Mouse (Mus musculus) megakaryocyte progenitor cell, adult 5-6 weeks (primary cell): ENCODE measurements around the gene Pecr. TPM values are rescaled to one million over a fixed set of nuclear protein-coding genes. Genes with fewer than 3 reads are reported as not detected.
A peak's percentile ranks its signal among the peaks of the same experiment; 100 is the strongest.
"Not testable (repeated sequence)": the region's sequence is repeated elsewhere in the genome, so short reads cannot be mapped to it uniquely, and the experiment has no call there.

ENCODE experiments used
- ATAC-seq: replicated peaks from 2 replicates; pipeline ENCODE4 v1.8.0; 2016; ENCODE audit warnings: mild to moderate bottlenecking, moderate TSS enrichment, inconsistent platforms; ENCODE audit not compliant: poor library complexity
- total RNA-seq, 2 experiments: library from RNA; stranded (forward) in 1 of 2; stranded (reverse) in 1 of 2; fragments of 157-497, 149-512 nt in 1 of 2; fragments of 200-1000 nt in 1 of 2; gene quantifications; 2 replicates each; pipeline versions ENCODE4 v1.2.3 to v1.2.4; 2015 to 2017

Gene Pecr
- total RNA-seq, 2 experiments from 2014 or later = 13.3 to 24.3 TPM

DNA sequence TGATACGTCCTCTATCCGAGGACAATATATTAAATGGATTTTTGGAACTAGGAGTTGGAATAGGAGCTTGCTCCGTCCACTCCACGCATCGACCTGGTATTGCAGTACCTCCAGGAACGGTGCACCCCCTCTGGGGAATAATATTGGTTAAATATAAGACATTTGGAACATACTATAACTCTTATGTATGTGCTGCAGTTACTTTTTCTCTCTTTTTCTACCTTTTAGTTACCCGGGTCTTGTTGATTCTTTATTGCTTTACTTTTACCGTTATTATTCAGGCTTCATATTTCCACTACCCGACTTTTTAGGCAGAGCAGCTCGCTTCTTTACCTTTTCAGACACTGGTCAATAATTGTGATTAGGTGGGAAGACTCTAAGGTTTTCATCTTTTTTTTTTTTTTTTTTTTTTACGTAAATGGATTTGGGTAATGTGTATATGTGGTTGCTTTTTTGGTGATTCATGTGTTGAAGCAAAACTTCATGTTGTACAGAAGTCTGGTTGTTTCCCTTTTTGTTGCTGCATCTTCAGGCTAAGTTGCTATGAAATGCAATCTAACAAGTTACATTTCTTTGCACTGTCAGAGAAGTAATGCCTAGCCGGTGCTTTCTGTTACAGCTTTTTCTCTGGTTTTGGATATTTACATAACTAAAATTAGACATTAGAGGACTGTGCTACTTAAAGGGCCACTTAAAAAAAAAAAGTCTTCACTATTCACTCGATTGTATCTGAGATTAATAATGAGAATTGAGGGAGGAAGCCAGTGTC lies 46.9 kb downstream of the Pecr start:
- ATAC-seq = peak; percentile 51

DNA sequence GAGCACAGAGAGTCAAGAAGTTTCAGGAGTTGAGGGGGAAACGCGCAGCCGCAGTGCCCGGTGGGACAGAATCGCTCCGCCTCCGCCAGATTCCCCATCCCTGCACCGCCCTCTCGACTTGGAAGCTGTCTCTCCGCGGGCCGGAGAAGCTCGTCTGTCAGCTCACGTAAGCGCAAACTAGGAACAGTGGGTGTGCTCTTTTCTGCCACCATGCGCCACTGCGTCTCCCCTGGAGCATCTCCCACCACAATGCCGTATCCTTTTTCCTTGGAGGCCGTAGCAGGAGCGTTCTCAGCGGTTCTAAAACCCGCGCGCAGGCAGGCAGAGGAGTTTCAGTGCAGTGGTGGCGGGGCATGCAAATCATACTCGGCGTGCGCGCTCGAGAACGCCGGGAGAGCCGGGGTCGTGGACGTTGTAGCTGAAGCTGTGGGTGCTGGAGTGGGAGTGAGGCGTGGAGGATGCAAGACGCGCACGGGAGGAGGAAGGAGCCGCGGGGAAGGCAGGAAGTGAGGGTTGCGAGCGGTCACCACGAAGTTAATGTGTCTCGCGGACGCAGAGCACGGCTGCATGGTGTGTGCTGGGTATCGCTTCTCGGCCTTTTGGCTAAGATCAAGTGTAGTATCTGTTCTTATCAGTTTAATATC lies 47.6 kb downstream of the Pecr start:
- peak; percentile 85 for ATAC-seq

DNA sequence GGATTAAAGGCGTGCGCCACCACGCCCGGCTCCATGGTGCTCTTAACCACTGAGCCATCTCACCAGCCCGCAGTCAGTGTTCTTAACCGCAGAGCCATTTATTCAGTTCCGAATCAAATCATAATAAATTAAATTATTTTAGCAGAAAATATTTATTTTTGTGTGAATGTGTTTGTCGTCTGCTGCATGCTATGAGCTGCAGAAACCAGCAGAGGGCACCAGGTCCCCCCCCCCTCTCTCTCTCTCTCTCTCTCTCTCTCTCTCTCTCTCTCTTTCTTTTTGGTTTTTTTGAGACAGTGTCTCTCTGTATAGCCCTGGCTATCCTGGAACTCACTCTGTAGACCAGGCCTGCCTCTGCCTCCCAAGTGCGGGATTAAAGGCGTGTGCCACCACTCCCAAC lies 51.5 kb downstream of the Pecr start:
- ATAC-seq = not testable (repeated sequence)

DNA sequence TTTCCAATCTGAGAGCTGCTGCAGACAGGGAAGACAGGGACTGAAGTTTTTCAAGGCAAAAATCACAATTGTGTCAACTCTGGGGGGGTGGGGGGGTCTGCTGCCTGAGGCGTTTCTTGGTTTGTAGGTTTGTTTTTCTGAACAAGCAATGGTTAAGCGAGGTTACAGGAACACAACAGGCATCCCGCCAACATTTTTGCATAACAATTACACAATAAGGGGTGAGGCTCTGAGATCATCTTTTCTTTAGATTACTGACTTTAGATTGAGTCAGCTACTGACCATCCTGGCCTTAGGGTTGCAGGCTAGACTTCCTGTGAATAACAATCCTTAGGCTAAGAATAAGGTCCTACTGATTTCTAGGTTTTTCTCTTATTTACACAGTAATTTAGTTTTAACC lies 55.1 kb downstream of the Pecr start:
- no peak for ATAC-seq

DNA sequence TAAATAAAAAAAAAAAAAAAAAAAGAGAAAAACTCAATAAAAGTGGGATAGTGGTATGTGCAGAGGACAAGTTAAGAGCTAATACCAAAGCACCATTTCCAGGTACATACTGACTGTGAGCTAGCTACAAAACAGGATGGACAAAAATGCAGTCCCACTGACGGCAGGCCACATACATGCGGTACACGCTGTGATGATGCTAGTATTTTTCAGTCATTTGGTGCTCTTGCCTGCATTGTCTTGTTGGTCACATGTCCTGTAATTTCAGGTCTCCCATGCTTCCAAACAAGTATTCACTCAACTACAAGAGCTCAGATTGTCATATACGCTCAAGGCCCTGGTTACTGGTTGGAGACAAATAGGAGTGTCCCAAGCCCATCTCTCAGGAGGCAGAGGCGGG lies 56.6 kb downstream of the Pecr start:
- no peak for ATAC-seq

DNA sequence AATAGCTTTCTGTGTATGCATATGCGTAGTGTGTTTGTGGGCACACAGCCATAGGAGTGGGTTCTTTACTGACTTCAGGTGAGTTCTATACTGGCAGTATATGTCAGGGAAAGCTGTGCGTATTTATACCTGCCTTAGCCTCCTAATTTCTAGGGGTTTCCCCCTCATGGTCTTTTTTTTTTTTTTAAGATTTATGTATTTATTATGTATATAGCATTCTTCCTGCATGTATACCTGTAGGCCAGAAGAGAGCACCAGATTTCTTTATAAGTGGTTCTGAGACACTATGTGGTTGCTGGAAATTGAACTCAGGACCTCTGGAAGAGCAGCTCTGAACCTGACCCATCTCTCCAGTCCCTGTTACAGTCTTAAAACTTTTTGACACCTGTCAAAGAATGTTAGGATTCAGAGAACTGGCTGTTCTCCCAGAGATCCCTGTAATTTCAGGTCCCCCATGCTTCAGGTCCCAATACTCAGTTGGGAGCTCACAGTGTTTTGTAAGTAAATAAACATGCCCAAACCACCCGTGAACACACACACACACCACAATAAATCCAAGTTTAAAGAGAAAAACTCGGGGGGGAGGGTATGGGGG lies 57.1 kb downstream of the Pecr start:
- no peak for ATAC-seq

DNA sequence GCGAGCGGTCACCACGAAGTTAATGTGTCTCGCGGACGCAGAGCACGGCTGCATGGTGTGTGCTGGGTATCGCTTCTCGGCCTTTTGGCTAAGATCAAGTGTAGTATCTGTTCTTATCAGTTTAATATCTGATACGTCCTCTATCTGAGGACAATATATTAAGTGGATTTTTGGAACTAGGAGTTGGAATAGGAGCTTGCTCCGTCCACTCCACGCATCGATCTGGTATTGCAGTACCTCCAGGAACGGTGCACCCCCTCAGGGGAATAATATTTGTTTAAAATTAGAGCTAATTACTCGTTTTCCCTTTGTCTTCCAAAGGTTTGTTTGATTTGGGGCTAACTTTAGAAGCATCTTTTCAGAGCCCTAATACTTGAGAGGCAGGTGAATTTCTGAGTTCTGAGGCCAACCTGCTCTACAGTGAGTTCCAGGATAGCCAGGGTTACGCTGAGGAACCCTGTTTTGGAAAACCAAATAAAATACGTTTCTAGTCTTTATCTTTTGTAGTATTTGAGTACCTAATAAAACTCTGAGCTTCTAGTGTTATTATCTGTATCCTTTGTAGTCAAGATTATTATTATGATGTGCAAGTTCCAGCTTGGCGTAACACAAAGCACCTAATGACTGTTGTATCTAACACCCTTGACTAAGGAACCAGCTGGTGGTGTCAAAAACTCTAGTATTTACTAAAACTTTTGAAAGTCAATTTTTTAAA lies 57.8 kb downstream of the Pecr start:
- peak; percentile 67 for ATAC-seq

DNA sequence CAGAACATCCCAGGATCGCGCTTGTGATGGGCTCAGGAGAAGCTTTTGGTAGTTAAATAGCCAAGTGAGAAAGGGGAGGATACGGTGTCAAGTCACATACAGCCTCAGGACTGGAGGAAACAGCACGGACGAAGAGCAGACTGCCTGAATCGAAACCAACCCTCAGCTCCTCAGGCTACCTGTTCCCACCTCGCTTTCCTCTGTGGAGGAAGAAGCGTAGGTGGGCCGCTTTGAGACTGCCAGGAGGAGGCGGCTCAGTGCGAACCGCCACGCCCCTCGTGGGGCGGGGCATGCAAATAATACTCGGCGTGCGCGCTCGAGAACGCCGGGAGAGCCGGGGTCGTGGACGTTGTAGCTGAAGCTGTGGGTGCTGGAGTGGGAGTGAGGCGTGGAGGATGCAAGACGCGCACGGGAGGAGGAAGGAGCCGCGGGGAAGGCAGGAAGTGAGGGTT lies 58.4 kb downstream of the Pecr start:
- ATAC-seq = peak; percentile 75

DNA sequence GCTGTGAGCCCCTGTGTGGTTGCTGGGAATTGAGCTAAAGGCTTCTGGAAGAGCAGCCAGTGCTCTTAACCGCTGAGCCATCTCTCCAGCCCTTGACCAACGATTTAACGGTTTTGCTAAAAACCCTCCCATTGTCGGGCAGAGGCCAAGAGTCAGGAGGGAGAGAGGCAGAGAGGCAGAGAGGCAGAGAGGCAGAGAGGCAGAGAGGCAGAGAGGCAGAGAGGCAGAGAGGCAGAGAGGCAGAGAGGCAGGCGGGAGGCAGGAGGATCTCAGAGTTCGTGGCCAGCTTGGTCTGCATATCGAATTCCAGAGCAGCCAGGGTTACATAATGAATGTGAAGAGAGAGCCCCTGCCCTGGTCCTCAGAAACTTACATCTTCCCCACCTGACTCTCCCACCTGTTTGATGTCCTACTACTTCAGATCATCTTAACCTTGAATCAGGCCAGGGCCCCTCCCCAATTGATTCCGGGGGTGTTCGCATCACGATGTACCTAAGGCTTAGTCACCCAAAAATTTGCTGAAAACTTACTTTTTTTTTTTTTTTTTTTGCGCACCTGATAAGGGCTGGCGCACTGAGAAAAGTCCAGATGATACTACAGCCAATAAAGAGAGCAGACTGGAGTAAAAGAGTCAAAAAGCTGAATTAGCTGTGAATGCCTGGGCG lies 58.9 kb downstream of the Pecr start:
- no peak for ATAC-seq

DNA sequence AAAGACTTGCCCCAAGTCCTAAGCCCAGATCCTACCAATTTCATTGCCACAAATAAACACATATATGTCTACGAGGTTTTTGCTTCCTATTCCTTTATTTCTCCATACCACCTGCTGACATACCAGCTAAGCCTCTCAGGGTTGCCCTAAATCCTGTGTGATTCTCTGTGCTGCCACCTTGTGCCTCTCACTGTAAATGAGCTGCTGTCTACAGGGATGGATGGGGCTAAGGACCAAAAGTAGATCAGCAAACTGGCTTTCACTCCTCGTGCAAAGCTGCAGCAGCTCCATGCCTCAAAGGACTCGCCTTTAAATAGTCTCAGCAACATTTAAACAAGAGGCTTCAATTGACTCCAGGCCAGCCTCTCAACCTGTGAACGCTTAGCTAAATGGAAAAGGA lies 64.1 kb downstream of the Pecr start:
- peak; percentile 88 for ATAC-seq

DNA sequence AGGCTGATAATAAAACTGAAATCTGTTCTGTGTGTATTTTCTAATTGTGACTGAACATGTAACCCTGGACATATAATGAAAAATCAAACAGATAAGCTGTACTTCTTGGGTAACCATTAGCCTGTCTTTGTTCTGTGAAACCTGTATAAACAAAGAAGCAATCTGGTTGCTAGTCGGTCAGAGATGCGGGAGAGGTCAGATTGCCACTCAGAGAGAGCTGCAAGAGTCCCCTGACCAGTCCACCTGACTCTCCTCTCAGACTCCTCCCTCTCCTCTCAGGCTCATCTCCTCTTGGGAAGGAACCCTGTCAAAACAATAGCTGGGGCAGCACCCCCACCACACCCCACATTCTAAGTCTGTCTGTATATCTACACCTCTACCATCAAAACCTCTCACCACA lies 65.0 kb downstream of the Pecr start:
- ATAC-seq = no peak

DNA sequence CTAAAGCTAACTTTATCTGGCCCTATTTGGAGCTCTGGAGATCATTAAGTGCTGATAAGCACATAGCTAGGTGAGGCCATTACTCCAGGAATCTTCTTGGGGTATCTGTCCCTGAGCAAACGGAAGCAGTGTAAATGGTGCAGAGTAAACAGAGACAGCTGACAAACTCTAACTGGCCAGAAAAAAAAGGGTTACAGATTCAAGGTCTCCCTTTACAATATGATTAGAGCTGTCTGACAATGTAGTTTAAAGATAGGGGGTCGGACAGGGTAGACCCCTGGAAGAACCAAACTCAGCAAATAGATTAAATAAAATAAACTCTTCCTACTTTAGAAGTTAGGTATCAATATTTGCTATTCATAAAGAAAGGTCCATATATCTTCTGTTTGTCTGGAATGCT lies 65.5 kb downstream of the Pecr start:
- no peak for ATAC-seq

DNA sequence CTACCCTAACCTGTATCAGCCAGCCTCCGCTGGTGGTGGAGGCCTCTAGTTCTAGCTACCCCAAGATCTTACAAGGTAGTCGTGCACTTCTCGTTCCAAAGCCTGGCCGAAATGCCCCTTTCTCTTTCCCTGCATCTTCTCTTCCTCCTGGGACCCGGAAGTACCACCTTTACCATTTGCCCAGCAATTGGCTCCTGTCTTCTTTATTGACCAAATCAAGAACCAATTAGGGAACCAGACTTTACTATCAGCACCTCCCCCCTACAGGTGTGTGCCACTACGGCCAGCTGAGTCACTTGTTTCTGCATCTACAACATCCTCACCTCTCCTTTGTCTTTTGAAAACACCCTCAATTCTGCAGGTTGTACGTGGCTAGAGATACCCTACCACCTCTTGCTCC lies 67.4 kb downstream of the Pecr start:
- no peak for ATAC-seq

DNA sequence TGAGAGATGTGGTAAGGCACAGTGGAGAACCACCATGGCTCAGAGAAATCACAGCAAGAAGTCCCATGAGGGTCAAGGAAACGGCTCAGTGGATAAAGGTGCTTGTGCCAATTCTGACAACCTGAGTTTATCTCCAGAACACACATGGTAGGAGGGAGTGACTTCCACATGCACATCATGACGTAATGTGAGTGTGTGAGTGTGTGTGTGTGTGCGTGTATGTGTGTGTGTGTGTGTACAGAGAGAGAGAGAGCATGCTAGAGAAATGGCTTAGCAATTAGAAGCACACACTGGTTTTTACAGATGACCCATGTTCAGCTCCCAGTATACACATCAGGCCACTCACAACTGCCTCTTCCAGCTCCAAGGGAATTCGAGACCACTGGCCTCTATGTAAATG lies 68.9 kb downstream of the Pecr start:
- ATAC-seq = 0 out of 2 replicates have a peak, but pooled peaks have one; percentile 15

DNA sequence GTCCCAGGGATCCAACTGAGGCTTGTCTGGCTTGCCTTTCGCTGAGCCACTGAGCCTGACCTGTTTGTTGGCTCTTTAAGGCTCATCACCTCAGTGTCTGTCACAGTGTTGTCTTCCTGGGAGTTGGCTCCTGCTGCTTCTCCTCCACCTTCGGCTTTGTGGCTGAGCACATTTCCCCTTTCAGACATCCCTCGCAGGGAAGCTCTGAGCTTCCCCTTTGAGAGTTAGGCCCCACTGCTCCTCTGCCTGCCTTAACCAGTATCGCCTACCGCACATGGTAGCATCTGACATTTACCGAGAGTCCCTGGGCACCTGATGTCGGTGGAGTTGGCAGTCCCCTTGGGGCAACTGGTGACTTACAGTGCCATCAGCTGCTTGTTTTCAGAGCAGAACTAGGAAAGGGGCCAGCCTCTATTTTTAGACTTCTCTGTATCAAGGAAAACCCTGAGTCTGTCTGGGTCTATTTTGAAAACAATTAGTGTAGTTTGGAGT lies 69.6 kb downstream of the Pecr start:
- ATAC-seq = peak; percentile 71

DNA sequence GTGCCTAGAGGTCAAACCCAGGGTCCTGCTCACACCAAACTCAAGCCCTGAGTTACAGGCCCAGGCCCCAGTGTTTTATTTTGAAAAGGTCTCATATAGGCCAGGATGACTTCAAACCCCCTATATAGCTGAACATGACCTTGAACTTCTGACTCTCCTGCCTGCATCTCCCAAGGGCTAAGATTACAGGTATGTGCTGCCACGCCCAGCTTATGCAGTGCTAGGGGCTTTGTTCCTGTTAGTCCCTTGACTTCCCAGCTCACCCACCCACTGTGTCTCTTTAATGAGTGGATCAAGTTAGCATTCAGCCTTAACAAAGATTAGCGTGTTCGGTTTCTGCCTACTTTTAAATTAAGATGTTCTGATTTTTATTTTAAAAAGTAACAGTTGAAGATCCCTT lies 70.2 kb downstream of the Pecr start:
- no peak for ATAC-seq

DNA sequence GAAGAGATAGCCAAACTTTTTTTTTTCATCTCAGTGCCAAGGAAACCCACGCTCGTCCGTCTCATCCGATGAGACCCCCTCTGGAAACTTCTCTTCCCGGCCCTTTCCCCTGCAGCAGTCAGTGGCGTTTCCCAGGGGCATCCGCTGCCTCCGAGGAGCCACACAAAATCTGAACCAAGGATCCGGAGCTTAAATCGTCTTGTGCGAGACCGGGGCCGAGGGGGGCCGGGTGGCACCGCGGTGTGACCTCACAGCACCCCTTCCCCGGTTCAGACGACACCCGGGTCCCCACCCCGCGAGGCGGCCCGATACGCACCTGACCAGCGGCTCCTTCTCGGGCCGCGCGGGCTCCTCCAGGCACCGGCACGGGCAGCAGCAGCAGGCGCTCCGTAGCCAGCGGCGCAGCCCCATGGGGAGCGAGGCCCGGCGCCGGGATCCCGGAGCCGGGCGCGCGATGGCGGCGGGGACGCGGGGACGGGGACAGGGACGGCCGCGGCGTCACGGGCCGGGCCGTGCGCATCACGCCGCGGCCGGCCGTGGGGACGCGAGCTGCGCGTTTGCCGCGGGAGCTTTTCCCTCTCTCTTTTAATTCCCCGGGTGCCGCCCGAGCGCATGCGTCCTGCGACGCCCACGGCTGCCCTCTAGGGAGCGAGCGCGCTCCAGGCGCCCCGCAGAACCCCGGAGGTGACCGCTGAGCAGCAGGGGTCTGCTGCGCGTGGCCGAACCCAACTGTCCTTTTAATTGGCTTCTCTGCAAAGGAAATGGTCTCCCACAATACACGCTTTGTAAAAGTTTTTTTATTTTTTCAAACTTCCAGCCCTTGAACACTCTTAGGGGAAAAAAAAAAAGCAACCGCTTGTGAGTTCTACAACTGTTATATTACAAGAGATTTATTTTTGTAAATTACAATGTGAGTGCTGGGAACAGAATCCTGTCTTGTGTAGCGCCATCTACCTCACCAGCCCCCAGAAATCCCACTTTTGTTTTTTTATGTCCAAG lies 72.1 kb downstream of the Pecr start, which contains the start of gene Mreg:
TSS of gene Mreg (minus strand) at position 607 of the 999 bp plus-strand sequence.
- ATAC-seq = peak; percentile 63

DNA sequence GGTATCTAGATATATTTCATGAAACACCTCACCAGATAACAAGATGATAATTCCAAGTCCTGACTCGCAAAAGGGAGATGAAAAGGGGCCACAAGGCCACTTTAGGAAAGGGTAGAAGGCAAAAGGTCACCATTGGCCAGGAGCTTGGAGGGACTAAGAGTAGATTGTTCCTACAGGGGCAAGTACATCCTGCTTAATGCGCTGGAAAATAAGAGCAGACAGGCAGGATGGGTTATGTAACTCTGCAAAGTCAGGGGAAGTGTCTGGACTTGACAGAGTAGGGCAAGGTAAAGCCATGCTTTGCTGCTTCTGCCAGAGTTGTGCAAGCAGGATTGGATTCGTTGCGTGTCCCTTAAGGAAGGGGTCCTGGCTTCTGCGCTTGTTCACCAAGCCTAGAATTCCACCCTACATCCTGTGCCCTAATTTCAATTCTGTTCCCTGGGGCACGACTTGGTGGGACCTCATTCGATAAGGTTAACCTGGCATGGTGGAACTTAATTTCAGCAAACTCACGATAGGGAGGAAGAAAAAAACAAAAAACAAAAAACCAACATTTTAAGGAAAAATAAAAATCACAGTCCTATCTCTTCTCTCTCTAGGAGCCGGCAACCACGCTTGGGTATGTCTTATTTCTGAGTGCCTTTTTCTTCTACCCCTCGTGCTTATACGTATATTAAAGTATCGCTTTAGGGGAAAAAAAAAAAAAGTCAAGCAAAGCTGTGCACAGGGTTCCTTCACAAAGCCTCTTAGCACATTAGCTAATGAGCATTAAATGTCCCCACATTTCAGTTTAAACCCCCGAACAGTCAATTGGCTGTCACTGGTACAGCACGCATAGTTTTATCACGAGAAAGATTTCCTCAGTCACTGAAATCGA lies 73.1 kb downstream of the Pecr start:
- ATAC-seq = peak; percentile 51
